9 mouse cellular contexts compared by ENCODE assay signal in the genomic region with DNA sequence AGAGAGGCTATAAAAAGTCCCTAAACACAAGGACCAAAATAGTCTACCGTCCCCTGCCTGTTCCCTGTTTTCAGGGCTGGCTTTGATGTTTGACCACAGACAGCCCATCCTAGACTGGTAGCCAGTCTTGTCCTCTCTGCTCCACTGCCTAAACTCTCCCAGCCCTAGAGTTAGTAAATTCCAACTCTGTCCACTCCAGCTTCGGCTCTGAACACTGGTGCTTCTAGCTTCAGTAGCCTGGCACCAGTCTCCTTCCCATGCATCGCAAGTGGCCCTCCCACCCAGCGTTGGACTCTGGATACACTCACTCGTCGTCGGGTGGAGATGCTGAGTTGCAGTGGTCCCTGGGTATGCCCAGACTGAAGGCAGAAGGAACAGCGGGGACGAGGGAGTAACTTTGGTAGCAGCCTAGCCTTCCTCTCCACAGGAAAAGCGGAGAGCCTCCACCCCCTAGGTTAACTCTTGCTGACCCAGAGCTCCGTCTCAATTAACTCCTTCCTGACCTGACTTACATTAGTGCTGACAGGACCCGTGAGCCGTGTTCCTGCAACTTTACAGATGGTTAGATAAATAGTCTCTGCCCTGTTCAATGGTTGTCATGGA. TPM values are rescaled to one million over a fixed set of nuclear protein-coding genes. Genes with fewer than 3 reads are reported as not detected.
DNase-seq lines count a peak whose midpoint lies in the region; ATAC-seq and TF ChIP-seq lines count a peak whose summit lies in the region.
"Had no signal": no experiment of that assay in that cellular context is flagged by ENCODE, and none has a peak within 500 bp of the region (broad histone marks: within the 10 kb centered on the region; RNA-seq: fewer than 3 reads in every experiment).

A gene (minus strand): TSS at position 385 of the 603 bp plus-strand sequence.

- TF ChIP-seq POLR2A in spleen, adult 2 months (IDR thresholded peaks at IDR 0.05; ENCODE audit: low read depth, low read length): no peak

- peak within 1 kb of the TSS; percentile 24; the same call in 1 of the 2 replicates for H3K27ac ChIP-seq in spleen, adult 2 months (ENCODE audit: insufficient read depth, low read length)
- peak within 1 kb of the TSS; percentile 60 for H3K27ac ChIP-seq in heart, postnatal 0 days (ENCODE audit: low read depth)
- no peak within 1 kb of the TSS for H3K27ac ChIP-seq in limb, embryonic 15.5 days

- WGBS in spleen, adult 2 months: 22% methylated on average over 13 of the region's 13 CpGs
- 10% methylated on average over 13 of the region's 13 CpGs for WGBS in heart, postnatal 0 days
- 3% methylated on average over 13 of the region's 13 CpGs for WGBS in limb, embryonic 15.5 days

- no peaks in the 10 kb centered on the region for H3K36me3 ChIP-seq in spleen, adult 2 months (ENCODE audit: control insufficient read depth, insufficient read depth, low read length)
- no peaks in the 10 kb centered on the region for H3K36me3 ChIP-seq in heart, postnatal 0 days (replicated peaks; ENCODE audit: control insufficient read depth, insufficient read depth, low read length)
- no peaks in the 10 kb centered on the region for H3K36me3 ChIP-seq in limb, embryonic 15.5 days

- H3K9ac ChIP-seq in heart, postnatal 0 days (replicated peaks; ENCODE audit: low read depth, low read length): peak within 1 kb of the TSS; percentile 29; the same call in 1 of the 2 replicates
- no peak within 1 kb of the TSS for H3K9ac ChIP-seq in limb, embryonic 15.5 days

- DNase-seq in spleen, adult 2 months (ENCODE audit: low read depth in 1 of 2, low spot score in 2 of 2): no peak
- DNase-seq in spleen, postnatal 36 days (ENCODE audit: low spot score in 2 of 2): no peak
- no peak for DNase-seq in heart, postnatal 0 days (ENCODE audit: low spot score)
- DNase-seq in retina, embryonic 14.5 days (ENCODE audit: low spot score): peak; percentile 69
- no peak for DNase-seq in layer of hippocampus, adult 8-10 months (ENCODE audit: low spot score in 2 of 2)
- no peak for DNase-seq in layer of hippocampus, postnatal 25 days (ENCODE audit: extremely low spot score in 1 of 2, low spot score in 1 of 2)
- DNase-seq in right cerebral cortex, adult 2 months (ENCODE audit: low spot score in 2 of 2): no peak

- H3K27me3 ChIP-seq in spleen, adult 2 months (ENCODE audit: control insufficient read depth, insufficient read depth, low read length): peaks cover 25% of the 10 kb centered on the region
- H3K27me3 ChIP-seq in heart, postnatal 0 days (ENCODE audit: control insufficient read depth, insufficient read depth, low read length): peaks cover 35% of the 10 kb centered on the region
- H3K27me3 ChIP-seq in limb, embryonic 15.5 days: peaks cover 75% of the 10 kb centered on the region

- H3K9me3 ChIP-seq in heart, postnatal 0 days (replicated peaks; ENCODE audit: control insufficient read depth, low read length): no peaks in the 10 kb centered on the region
- no peaks in the 10 kb centered on the region for H3K9me3 ChIP-seq in limb, embryonic 15.5 days

- H3K4me2 ChIP-seq in heart, postnatal 0 days (ENCODE audit: low read depth, low read length): peak within 1 kb of the TSS; percentile 79
- peak within 1 kb of the TSS; percentile 19 for H3K4me2 ChIP-seq in limb, embryonic 15.5 days

- ATAC-seq in heart, postnatal 0 days (ENCODE audit: insufficient read depth, low read depth): no peak
- ATAC-seq in limb, embryonic 15.5 days (ENCODE audit: insufficient number of reproducible peaks, low FRiP score, low TSS enrichment, low read depth): no peak
- ATAC-seq: Patski had no signal

- no peak for TF ChIP-seq EP300 in heart, postnatal 0 days (IDR thresholded peaks at IDR 0.05; ENCODE audit: low read depth)

- peaks cover 5% of the 10 kb centered on the region for H3K4me1 ChIP-seq in spleen, adult 2 months (ENCODE audit: control insufficient read depth, insufficient read depth, insufficient read length)
- peaks cover 29% of the 10 kb centered on the region for H3K4me1 ChIP-seq in heart, postnatal 0 days (ENCODE audit: control insufficient read depth, insufficient read depth)
- H3K4me1 ChIP-seq in limb, embryonic 15.5 days: peaks cover 65% of the 10 kb centered on the region

- peak within 1 kb of the TSS; percentile 9; the same call in 1 of the 2 replicates for H3K4me3 ChIP-seq in spleen, adult 2 months (ENCODE audit: extremely low read depth, insufficient read depth, insufficient read length)
- peak within 1 kb of the TSS; percentile 38 for H3K4me3 ChIP-seq in heart, postnatal 0 days (ENCODE audit: low read depth, low read length)
- H3K4me3 ChIP-seq in limb, embryonic 15.5 days: peak within 1 kb of the TSS; percentile 52

- no peak for TF ChIP-seq CTCF in spleen, adult 2 months (IDR thresholded peaks at IDR 0.05; ENCODE audit: extremely low read depth, insufficient read depth, insufficient read length, insufficient replicate concordance)
- no peak for TF ChIP-seq CTCF in heart, postnatal 0 days (IDR thresholded peaks at IDR 0.05; ENCODE audit: low read depth)

RNA-seq across cellular contexts. Expression of the gene that starts here (rescaled TPM):
- 6.9 and 10.2 TPM in 2 replicates for polyA plus RNA-seq in spleen, adult 2 months (2012; rRNA removed)
- total RNA-seq in heart, postnatal 0 days (2014; rRNA removed; ENCODE audit: low replicate concordance): 18.4 and 26.1 TPM in 2 replicates
- polyA plus RNA-seq in heart, postnatal 0 days (2015; fragmentation: Nextera tagmentation; extraction: Ambion mirVana): 6.0 and 6.5 TPM in 2 replicates
- polyA plus RNA-seq in limb, embryonic 15.5 days (2015; fragmentation: Nextera tagmentation; extraction: Ambion mirVana): 5.8 and 7.8 TPM in 2 replicates
- total RNA-seq in layer of hippocampus, adult 8-10 months (2022): 1 to 10 TPM; 3.3 to 4.8 (median 3.5) TPM
- 1 to 10 TPM; 3.0 to 3.9 TPM for total RNA-seq in layer of hippocampus, postnatal 25 days (2021)
- polyA plus RNA-seq: Patski had no signal
